ENCODE assay signal across 8 mouse cellular contexts in the genomic region with DNA sequence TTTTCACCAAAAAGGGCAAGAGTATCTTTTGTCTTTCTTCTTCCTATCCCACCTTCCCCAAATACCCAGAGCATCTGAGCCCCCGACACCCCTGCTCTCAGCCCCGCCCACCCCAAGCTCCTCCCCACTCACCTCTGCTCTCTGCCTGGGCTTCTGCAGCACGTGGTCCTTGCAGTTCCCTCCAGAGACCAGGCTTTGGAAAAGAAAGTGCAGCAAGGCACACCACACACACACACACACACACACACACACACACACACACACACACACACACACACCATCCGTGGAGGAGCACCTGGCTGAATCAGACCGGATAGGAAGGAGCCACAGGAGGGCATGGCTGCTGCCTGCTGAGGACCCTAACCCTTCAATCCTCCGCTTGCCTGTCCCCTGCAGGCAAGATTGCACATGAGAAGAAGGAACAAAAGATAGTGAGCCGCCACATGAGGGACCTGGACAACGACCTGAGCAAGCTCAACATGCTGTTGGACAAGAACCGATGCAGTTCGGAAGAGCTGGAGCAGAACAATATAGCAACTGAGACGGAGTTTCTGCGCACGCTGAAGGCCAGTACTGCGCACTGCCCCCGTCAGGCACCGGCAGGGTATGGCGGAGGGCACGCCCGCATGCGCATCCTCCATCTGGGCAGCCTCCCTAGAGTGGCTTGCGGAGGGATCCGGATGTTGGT. TPM values are rescaled to one million over a fixed set of nuclear protein-coding genes. Genes with fewer than 3 reads are reported as not detected.
DNase-seq lines count a peak whose midpoint lies in the region; ATAC-seq lines count a peak whose summit lies in the region.

No protein-coding gene starts in this region.

- no peaks in the 10 kb centered on the region for H3K27me3 ChIP-seq in forebrain, embryonic 16.5 days (replicated peaks; ENCODE audit: control insufficient read depth, insufficient read depth, low read length)
- H3K27me3 ChIP-seq in limb, embryonic 10.5 days (ENCODE audit: low read depth, poor library complexity, severe bottlenecking) = peaks cover 8% of the 10 kb centered on the region
- no peaks in the 10 kb centered on the region for H3K27me3 ChIP-seq in midbrain, embryonic 14.5 days (ENCODE audit: control insufficient read depth, insufficient read depth, low read length)

- ATAC-seq in forebrain, embryonic 16.5 days = peak; percentile 76; the same call in 1 of the 2 replicates
- ATAC-seq in midbrain, embryonic 14.5 days (ENCODE audit: low FRiP score, low TSS enrichment) = peak; percentile 64; the same call in 1 of the 2 replicates

- H3K27ac ChIP-seq in forebrain, embryonic 16.5 days (ENCODE audit: low read length) = no peak overlapping the region
- H3K27ac ChIP-seq in limb, embryonic 10.5 days = peak overlapping the region; percentile 77
- peak overlapping the region; percentile 27; the same call in 1 of the 2 replicates for H3K27ac ChIP-seq in midbrain, embryonic 14.5 days (replicated peaks; ENCODE audit: low read depth, low read length)

- H3K9me3 ChIP-seq in forebrain, embryonic 16.5 days (ENCODE audit: control insufficient read depth, low read length) = no peaks in the 10 kb centered on the region
- no peaks in the 10 kb centered on the region for H3K9me3 ChIP-seq in limb, embryonic 10.5 days (replicated peaks)
- H3K9me3 ChIP-seq in midbrain, embryonic 14.5 days (ENCODE audit: control insufficient read depth, low read length) = no peaks in the 10 kb centered on the region

- H3K4me2 ChIP-seq in forebrain, embryonic 16.5 days (ENCODE audit: low read length) = peak overlapping the region; percentile 34
- peak overlapping the region; percentile 43 for H3K4me2 ChIP-seq in midbrain, embryonic 14.5 days (ENCODE audit: low read length)

- H3K4me1 ChIP-seq in forebrain, embryonic 16.5 days (replicated peaks; ENCODE audit: control insufficient read depth, insufficient read depth, low read length) = peaks cover 9% of the 10 kb centered on the region
- H3K4me1 ChIP-seq in limb, embryonic 10.5 days = peaks cover 56% of the 10 kb centered on the region
- peaks cover 10% of the 10 kb centered on the region for H3K4me1 ChIP-seq in midbrain, embryonic 14.5 days (ENCODE audit: control insufficient read depth, insufficient read depth, low read length)

- H3K4me3 ChIP-seq in forebrain, embryonic 16.5 days (replicated peaks; ENCODE audit: low read length) = peak overlapping the region; percentile 3; the same call in 1 of the 2 replicates
- H3K4me3 ChIP-seq in limb, embryonic 10.5 days = peak overlapping the region; percentile 44
- no peak overlapping the region for H3K4me3 ChIP-seq in midbrain, embryonic 14.5 days (replicated peaks; ENCODE audit: low read depth, low read length)

- WGBS in forebrain, embryonic 16.5 days = 8% methylated on average over 22 of the region's 22 CpGs
- 8% methylated on average over 22 of the region's 22 CpGs for WGBS in limb, embryonic 10.5 days
- WGBS in midbrain, embryonic 14.5 days = 8% methylated on average over 22 of the region's 22 CpGs

- no peak overlapping the region for H3K9ac ChIP-seq in forebrain, embryonic 16.5 days (replicated peaks; ENCODE audit: low read depth, low read length)
- no peak overlapping the region for H3K9ac ChIP-seq in midbrain, embryonic 14.5 days (replicated peaks; ENCODE audit: low read length)

- peak; percentile 72 for DNase-seq in adrenal gland, postnatal 14 days
- DNase-seq in adrenal gland, postnatal 4 days (ENCODE audit: low spot score in 2 of 2) = no peak
- DNase-seq in ovary, postnatal 36 days (ENCODE audit: low spot score) = peak; percentile 62
- no peak for DNase-seq in ovary, adult 18-20 months (ENCODE audit: low spot score)
- DNase-seq in limb, embryonic 10.5 days (ENCODE audit: low spot score) = peak; percentile 76
- DNase-seq in midbrain, embryonic 14.5 days = peak; percentile 79
- peak; percentile 22 for DNase-seq in yolk sac, embryonic 10.5 days (ENCODE audit: low spot score)

- H3K36me3 ChIP-seq in forebrain, embryonic 16.5 days (ENCODE audit: control insufficient read depth, insufficient read depth) = no peaks in the 10 kb centered on the region; the same call in 1 of the 2 replicates
- no peaks in the 10 kb centered on the region for H3K36me3 ChIP-seq in limb, embryonic 10.5 days
- no peaks in the 10 kb centered on the region for H3K36me3 ChIP-seq in midbrain, embryonic 14.5 days (ENCODE audit: control insufficient read depth, insufficient read depth, low read length)

RNA-seq across cellular contexts. Expression of a gene that starts 14.7 kb away (rescaled TPM):
- 78.3 and 81.3 TPM in 2 replicates for total RNA-seq in adrenal gland, postnatal 14 days (2021)
- total RNA-seq in adrenal gland, postnatal 4 days (2021) = 10 to 100 TPM; 87.5 to 87.7 TPM
- polyA plus RNA-seq in forebrain, embryonic 16.5 days (2015; fragmentation: Nextera tagmentation; extraction: Ambion mirVana) = 59.8 and 69.7 TPM in 2 replicates
- 23.4 and 27.8 TPM in 2 replicates for polyA plus RNA-seq in limb, embryonic 10.5 days (2016; fragmentation: Nextera tagmentation; extraction: Ambion mirVana)
- polyA plus RNA-seq in midbrain, embryonic 14.5 days (2014; fragmentation: Nextera tagmentation; extraction: Ambion mirVana) = 58.6 and 67.2 TPM in 2 replicates

RNA-seq across cellular contexts. Expression of a gene that starts 24.6 kb away (rescaled TPM):
- total RNA-seq in adrenal gland, postnatal 14 days (2021) = 0.44 and 0.45 TPM in 2 replicates
- 1 to 10 TPM; 2.0 to 2.6 TPM for total RNA-seq in adrenal gland, postnatal 4 days (2021)
- polyA plus RNA-seq in forebrain, embryonic 16.5 days (2015; fragmentation: Nextera tagmentation; extraction: Ambion mirVana) = 11.5 and 14.1 TPM in 2 replicates
- polyA plus RNA-seq in limb, embryonic 10.5 days (2016; fragmentation: Nextera tagmentation; extraction: Ambion mirVana) = 9.8 and 12.8 TPM in 2 replicates
- 12.2 and 13.3 TPM in 2 replicates for polyA plus RNA-seq in midbrain, embryonic 14.5 days (2014; fragmentation: Nextera tagmentation; extraction: Ambion mirVana)

RNA-seq across cellular contexts. Expression of a gene that starts 24.7 kb away (rescaled TPM):
- 18.1 and 18.7 TPM in 2 replicates for total RNA-seq in adrenal gland, postnatal 14 days (2021)
- total RNA-seq in adrenal gland, postnatal 4 days (2021) = 10 to 100 TPM; 25.9 to 29.7 TPM
- polyA plus RNA-seq in forebrain, embryonic 16.5 days (2015; fragmentation: Nextera tagmentation; extraction: Ambion mirVana) = 52.3 and 54.6 TPM in 2 replicates
- polyA plus RNA-seq in limb, embryonic 10.5 days (2016; fragmentation: Nextera tagmentation; extraction: Ambion mirVana) = 19.6 and 20.2 TPM in 2 replicates
- 36.1 and 41.1 TPM in 2 replicates for polyA plus RNA-seq in midbrain, embryonic 14.5 days (2014; fragmentation: Nextera tagmentation; extraction: Ambion mirVana)

RNA-seq across cellular contexts. Expression of a gene that starts 46.9 kb away (rescaled TPM):
- total RNA-seq in adrenal gland, postnatal 14 days (2021) = 129 and 132 TPM in 2 replicates
- 100 to 1,000 TPM; 172 TPM for total RNA-seq in adrenal gland, postnatal 4 days (2021)
- polyA plus RNA-seq in forebrain, embryonic 16.5 days (2015; fragmentation: Nextera tagmentation; extraction: Ambion mirVana) = 271 and 273 TPM in 2 replicates
- polyA plus RNA-seq in limb, embryonic 10.5 days (2016; fragmentation: Nextera tagmentation; extraction: Ambion mirVana) = 503 and 564 TPM in 2 replicates
- polyA plus RNA-seq in midbrain, embryonic 14.5 days (2014; fragmentation: Nextera tagmentation; extraction: Ambion mirVana) = 257 and 264 TPM in 2 replicates

RNA-seq across cellular contexts. Expression of a gene that starts 54.6 kb away (rescaled TPM):
- 0.30 and 0.38 TPM in 2 replicates for total RNA-seq in adrenal gland, postnatal 14 days (2021)
- total RNA-seq in adrenal gland, postnatal 4 days (2021) = under 1 TPM; 0.48 to 0.90 TPM
- 0.13 and 0.40 TPM in 2 replicates for polyA plus RNA-seq in forebrain, embryonic 16.5 days (2015; fragmentation: Nextera tagmentation; extraction: Ambion mirVana)
- polyA plus RNA-seq in limb, embryonic 10.5 days (2016; fragmentation: Nextera tagmentation; extraction: Ambion mirVana) = 0.08 and 0.30 TPM in 2 replicates
- polyA plus RNA-seq in midbrain, embryonic 14.5 days (2014; fragmentation: Nextera tagmentation; extraction: Ambion mirVana) = 0.11 and 0.16 TPM in 2 replicates

Comparison
In these comparisons a context has a peak if more than half of its experiments do, and no peak if none do; other contexts are left out.
1. DNase-seq: peak in adrenal gland, postnatal 14 days (single experiment), ovary, postnatal 36 days (single experiment), limb, embryonic 10.5 days (single experiment), midbrain, embryonic 14.5 days (single experiment) and yolk sac, embryonic 10.5 days (single experiment); none in adrenal gland, postnatal 4 days (0 of 2) and ovary, adult 18-20 months (single experiment).